Mouse (Mus musculus): Measurements from ENCODE around the gene Rbm28.

The Rbm28 gene

DNA sequence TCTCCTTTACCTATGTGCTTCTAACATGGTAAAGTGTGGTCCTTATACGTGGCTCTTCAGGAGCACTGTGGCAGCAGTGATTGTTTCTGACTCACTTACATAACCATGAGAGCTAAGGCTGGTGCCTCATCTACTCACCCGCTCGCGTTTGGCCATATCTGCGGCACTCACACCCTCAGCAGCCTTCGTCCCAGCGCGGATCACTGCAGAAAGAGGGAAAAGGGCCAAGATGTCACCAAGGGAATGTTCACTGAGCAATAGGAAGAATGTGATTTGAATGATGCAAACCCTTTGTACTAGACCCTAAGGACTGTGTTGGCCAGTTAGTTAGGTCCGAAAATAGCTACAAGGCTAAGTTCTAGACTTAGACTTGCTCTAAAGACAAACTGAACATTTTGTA lies 27.4 kb downstream of the Rbm28 start:
- no peak for DNase-seq

DNA sequence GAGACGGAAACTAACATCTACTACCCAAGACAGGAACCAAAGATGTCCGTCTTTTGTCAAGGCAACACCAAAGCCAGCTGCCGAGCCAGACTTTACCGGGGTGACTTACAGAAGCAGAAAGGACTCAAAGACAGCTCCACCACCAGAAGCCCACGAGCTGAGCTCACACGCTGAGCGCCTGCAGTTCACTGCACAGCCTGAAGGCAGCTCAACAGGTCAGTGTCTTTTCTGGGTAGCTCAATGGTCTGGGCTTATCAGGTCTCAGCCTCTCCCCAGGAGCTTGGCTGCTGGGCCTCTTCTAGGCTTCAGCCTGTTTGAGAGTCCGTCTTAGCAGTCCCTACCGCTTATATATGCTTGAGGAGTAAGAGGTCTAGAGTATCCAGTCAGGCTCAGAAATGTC lies 31.7 kb downstream of the Rbm28 start:
- DNase-seq = no peak

DNA sequence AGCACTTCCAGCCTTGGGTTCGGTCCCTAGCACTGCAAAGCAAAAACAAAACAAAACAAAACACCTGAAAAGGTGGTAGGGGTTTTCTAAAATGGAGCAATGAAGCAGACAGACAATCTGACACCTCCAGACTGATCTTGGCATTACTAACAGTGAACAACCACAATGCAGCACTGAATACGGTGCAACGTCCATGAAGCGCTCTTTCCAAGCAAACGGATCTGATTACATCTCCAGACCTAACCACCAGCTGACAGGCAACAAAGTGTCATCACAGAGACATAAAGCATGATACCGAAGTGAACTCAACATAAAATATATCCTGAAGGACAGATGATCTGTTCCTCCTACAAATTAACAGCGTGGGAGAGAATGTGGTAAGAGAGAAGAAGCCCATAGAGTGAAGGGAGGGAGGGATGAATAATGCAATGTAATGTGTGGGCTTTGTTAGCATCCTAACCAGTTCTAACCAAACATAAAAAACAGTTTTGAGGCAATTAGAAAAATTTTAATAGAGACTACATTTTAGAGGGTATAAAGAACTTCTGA lies 37.9 kb downstream of the Rbm28 start:
- DNase-seq = no peak

DNA sequence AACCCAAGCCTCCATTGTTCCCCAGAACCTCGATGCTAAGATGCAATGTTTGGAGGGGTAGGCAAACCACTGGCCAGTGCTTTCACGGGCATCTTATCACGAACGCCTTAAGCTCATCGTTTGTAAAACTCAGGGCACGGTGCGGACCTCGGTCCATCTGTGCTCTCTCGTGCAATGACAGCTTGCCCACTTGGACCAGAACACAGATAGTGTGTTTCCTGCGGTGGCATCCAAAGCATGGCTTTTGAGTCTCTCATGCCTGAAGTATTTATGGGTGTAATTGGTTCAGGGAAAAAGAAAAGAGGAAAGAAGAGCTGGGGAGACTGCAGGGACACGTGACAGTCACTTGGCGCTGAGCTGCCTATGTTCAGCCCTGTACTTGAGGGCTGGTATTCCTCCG lies 44.8 kb downstream of the Rbm28 start:
- DNase-seq = no peak

DNA sequence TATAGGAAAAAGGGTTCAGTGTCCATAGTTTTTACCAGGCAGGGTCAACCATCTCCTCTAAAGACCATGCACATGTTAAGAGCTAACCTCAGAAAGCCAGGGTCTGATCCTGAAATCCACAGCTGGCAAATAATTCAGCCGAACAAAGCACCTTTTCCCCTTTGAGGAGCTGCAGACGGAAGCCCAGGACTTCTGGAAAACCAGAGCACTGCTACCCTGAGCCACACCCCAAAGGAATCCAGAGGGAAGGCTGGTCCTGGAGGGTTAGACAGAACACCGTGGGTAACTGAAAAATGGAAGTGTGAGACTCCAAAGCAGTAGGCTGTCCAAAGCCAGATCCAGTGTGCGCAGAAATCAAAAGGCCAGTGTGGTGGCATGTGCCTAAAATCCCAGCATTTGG lies 45.8 kb downstream of the Rbm28 start:
- DNase-seq = no peak

DNA sequence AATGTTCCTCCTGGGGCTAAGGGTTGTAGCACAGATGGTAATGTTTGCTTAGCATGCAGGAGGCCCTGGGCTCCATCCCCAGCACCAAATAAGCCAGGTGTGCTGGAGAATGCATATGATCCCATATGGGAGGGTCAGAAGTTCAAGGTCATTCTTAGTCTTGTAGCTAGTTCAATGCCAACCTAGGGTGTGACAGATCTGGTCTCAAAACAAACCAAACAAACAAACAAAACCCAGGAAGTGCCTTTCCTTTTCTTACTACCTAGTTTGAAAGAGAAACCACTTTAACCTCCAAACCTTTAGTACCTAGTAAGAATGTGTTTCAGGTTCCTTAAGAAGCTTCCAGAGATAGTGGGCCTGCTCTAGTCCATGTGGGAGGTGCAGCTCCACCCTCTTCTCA lies 46.6 kb downstream of the Rbm28 start:
- DNase-seq = no peak

DNA sequence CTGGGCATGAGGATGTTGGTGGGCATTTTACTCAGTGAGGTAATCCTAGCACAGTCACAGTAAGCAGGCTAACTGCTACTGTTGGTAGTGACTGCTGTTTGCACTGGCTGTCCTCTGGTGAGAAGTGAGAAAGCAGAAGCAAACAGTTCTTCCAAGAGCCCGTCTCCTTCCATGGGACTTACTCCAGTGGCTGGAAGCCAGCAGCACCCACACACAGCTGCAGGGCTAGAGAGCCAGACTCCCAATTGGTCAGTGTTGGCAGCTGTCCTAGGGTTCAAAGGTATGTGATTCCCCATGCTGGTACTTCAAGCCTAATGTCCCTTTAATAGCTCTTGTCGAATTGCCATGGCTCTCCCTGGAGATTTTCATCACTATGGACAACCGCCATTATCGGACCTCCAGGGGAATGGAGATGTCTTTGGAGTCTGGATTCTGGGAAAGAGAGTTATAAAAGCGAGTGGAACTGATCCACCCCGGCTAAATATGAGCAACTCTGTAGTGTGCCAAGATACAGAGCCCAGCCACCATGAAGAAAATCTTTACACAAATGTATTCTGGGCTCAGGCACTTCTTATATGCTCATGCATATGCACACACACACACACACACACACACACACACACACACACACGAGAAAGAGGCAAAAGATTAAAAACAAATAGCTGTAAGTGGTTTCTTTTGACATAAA lies 47.2 kb downstream of the Rbm28 start:
- DNase-seq = peak; percentile 85

DNA sequence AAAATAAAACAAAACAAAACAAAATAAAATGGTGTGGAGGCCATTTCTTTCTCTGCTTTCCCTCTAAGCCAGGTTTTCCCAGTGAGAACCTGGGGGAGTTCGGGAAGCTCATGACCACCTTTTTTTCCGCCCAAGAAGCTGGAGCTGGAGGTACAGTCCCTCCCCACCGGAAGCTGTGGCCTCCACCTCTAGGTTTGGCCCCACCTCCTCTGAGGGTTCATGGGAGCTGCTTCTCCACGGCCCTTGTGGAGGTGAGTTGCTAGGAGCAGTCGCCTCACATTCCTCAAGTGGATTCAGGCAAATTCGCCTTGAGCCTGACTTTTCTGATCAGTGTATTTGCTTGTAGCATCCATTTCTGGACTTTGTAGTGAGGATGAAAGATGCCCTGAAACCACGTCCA lies 49.0 kb downstream of the Rbm28 start:
- no peak for DNase-seq

DNA sequence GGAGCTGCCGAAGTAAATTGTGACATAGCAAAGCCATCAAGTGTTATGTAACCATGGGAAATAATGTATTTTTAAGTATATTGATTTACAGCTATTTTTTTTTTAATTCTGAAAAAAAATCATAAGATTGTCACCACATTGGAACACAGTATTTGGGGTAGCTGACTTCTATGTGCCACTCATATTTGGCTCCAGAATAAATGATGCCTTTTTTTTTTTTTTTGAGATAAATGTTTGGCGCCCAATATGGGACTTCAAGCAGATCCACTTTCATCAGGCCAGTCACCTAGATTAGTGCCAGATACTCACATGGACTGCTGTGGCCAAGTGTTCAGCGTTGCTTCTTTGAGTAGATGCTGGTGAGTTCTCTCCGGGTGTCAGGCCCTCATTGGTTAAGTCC lies 53.3 kb downstream of the Rbm28 start:
- DNase-seq = no peak

DNA sequence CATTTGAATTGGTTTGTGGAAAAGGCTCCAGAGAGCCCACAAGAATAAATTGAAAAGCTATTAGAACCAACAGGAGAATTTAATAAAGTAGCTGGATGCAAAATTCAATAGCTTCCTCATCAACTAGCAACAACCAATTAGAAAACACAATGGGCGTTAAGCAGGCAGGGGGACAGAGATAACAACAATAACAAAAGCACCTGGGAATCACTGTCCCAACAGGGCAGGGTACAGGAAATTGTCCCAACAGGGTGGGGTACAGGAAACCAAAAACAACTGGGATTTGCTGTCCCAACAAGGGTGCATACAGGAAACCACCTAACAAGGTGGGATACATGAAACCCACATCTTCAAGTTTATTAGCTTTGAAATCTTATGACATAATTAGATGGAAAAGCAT lies 56.4 kb downstream of the Rbm28 start:
- DNase-seq = no peak

DNA sequence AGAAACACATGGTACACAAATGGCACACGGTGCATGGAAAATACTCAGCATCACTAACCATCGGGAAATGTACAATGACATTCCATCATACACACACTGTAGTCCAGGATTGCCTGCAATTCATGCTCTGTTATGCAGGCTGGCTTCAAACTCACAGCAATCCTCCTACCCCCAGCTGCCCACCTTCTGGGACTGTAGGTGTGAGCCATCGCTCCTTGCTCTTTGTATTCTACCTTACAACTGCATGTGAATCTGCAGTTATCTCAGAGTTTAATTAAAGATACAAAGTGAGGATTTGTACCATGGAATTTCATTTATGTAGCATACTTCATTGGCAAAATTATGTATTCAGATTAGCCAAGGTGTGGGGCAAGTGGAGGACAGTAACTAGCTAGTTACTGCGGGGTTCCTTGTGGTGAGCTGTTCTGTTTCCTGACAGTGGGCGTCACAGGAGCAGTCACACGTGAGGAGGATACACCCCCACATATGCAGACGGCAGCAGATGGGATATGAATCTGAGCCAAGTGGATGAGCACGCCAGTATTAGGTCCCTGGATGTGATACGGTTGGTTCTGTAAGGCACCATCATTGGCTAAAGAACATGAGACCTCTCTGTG lies 63.5 kb downstream of the Rbm28 start:
- no peak for DNase-seq

DNA sequence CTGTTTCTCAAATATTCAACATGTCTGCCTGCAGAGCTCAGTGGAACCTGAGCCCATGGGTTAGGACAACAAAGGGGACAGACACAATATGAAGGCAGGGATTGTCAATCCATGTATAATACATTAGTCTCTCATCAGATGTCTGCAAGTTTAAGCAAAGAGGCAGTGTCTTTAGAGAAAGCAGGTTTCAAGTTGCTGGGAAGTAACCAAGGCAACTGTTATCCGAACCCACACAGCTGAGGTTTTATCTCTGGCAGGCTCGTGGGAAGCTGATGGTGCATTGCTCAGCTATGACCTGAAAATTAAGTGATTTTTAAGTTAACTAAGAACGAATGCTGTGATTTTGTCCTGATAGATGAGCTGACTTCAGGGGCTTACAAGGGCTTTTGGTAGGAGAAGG lies 64.4 kb downstream of the Rbm28 start:
- no peak for DNase-seq

DNA sequence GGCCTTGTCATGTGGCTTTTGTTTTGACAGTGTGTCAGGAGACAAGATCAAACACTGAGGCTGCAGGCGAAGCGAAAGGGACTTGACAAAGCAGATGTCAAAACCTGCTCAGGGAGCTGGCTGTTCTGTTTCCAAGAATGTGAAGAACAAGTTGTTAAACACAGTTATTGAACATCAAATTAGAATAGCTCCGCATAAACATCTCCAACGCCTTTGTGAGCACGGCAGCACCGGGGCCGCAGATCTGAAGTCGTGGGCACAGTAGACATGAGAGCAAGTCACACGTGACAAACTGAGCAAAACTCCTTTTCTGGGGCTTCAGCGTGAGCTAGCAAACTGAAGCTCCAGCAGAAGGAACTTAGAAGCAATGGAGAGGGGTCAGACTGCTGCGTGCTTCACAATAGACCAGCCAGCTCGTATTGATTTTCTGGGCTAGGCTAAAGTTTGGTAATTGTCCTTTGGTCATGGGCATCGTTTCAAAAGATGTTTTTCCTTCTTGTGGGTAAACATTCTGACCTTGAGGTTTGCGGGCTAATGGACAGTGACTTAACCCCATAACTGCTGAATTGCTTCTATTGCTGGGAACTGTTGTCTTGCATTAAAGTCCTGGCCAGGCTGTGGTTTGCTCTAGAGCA lies 65.2 kb downstream of the Rbm28 start:
- DNase-seq = no peak

DNA sequence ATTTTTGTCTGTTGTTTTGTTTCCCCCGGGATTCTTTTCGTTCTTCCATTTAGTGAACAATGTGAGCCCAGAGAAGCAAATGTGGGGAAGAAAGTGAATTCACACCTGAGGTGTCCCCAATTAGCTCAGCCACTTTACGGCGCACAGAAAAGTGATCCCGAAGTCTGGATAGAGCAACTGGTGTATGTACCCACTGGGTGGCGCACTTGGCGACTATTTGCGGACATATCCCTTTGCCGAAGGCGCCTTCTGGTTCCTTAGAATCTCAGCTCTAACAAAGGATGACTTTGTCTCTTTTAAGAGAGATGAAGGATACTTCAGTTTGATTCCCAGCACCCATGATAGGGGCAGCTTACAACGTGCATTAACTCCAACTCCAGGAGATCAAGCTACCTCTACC lies 71.9 kb downstream of the Rbm28 start:
- DNase-seq = no peak

DNA sequence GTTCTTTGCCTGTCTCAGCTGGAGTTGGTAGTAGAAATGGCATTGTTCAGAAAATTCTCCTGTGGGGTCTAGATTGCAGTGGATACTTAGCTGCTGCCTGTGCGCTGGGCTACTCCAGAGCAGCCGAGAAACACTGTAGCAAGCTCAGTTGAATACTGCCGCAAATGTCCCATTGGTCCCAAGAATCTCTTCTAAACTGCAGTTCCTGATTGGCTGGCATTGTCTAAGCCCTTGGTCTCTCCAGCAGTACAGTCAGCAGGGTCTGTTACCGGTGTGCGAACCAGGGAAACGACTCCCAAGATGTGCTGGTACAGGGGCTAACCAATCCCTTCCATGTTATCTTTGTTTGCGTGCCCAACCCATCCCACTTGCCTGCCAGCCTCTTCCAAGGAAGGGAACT lies 72.6 kb downstream of the Rbm28 start:
- DNase-seq = no peak

DNA sequence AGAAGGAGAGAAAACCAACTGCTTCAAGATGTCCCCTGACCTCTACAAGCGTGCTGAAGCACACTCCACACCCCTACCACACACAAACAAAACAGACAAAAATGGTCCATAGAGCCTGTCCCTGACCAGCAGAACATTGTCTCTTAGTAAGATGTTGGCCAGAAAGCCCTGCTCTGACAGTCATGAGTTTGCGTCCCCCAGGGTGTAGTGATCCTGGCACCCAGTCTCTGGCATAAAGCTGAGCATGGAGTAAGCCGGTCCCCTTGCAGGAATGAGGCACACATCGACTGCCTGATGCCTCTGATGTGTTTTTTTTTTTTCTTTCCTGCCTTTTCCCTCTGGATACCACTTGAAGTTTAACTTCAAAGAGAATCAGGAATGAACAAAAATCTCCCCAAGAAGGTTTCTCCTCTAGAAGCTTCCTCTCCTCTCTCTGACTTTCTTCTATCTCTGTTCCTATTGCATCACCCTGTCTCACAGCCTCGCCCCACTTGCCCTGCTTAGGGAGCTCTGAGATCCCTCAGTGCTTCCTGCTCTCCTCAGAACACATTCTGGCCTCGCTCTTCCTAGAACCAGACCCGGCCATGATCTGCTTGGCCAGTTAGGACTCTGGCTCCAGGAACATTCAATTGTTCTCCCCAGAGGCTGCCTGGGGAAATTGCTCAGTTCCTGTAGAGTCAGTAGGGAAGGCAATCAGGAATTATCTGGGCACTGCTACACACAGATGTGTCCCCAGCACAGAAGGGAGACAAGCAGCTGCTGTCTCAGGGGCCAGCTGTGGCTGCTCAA lies 76.7 kb downstream of the Rbm28 start:
- peak; percentile 63 for DNase-seq

DNA sequence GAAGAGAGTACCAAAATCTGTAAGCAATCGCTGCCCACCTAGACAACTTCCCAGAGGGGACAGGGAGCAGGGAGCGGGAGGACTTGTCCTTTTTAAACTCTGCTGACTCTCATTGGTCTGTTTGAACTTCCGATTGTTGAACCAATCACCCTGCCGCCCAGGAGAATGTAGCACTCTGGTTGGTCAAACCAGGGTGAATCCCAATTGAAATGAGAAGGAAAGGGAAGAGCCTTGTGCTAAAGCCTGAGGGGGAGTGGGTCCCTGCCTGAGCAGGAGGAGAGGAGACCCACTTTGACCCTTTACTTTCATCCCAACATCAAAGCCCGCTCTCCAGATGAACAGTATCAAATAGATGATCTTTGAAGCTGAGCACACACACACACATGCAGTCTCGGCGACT lies 80.4 kb downstream of the Rbm28 start:
- DNase-seq = no peak

DNA sequence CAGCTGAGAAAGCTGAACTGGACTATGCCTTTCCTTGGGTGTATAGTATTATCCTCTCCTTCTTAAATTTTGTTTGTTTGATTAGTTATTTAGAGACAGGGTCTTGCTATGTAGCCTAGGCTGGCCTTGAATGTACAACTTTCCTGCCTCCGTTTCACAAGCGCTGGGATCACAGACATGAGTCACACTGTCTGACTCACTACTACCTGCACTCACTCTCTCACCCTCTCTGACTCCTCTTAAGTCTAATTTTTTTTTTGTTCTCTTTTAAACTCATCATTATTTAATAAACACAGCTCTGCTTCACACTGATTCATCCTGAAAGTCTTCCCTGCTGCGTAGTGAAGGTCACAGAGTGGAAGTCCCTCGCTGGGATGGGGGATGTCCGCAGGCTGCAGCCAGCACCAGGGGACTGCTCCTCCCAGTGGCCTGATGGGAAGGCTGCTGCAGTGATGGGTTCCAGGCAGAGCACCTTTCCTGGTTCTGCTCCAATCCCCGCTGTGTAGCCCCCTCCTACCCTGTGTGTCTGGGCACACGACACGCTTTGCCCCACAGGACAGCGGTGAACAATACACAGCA lies 81.9 kb downstream of the Rbm28 start:
- no peak for DNase-seq

DNA sequence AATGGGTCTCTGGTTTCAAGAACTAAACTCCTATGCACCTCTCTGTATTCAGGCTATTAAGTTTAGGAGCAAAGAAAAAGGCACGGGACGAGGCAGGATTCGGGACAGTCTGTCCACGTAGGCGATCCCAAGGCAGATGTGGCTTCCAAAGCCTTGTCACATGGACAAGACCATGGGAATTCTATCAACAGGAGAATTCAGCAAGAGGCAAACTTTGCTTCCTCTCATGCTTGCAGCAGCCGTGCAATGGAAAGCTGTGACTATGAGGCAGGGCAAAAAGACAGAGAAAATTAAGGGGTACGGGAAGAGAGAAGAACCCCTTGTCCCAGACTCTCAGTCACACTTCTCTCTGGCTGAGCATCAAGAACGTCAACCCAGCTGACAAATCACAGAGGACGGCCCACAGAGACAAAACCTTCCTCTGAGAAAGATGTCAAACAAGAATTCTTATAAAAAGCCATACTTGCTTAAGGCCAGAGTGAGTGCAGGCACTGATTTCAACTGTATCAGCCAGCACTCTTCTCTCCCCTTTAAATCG lies 82.9 kb downstream of the Rbm28 start:
- DNase-seq = no peak

DNA sequence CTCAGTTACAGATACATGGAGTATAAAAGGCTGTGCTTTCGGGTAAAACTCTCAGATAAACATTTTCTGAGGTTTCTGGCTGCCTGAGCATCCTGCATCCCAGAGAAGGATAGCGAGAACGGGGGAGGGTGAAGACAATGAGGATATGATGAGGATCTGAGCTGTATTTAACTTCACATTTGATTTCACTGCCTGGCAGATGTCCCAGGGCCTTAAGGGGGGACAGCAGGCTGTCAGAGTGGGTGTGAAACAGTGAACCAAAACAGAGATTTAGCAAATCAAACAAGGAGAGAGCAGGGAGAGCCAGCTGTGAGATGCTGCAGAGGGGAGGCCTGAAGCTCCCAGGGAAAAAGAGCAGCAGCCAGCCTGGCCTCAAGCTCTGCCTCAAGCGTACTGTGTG lies 85.5 kb downstream of the Rbm28 start:
- DNase-seq = peak; percentile 5

DNA sequence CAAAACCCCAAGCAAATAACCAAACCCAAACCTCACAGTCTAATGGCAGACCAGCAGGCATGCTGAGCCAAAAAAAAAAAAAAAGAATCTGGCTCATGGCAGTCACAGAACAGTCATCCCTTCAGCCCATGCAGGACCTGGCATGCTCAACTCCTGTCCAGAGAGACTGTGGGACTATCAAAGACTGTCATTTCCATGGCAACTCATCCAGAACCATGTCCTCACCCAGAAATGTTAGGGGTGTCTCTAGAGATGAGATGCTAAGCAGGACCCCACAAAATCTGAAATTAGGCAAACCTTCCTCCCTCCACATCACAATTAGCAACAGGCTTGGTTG lies 90.7 kb downstream of the Rbm28 start:
- DNase-seq = no peak
